Mouse (Mus musculus) inflammation-experienced regulatory T-cells, adult 6 months (primary cell): ENCODE data around the gene Gm4871. TPM values are rescaled to one million over a fixed set of nuclear protein-coding genes. Genes with fewer than 3 reads are reported as not detected.

ENCODE experiments used
- ATAC-seq: one replicate; pipeline ENCODE4 v1.8.0; 2017
- polyA plus RNA-seq, 3 experiments: library from polyadenylated mRNA; unstranded; fragments of 100-300 nt; shearing (Covaris generic); gene quantifications; one replicate each; pipeline ENCODE4 v1.2.1; 2017

Gm4871 gene
- polyA plus RNA-seq, 3 experiments from 2014 or later, result not detected

- ATAC-seq, result no peak
Observed at GRCm38 (mm10) chr5:144990051-144990450, 42.5 kb downstream of the Gm4871 start.

- ATAC-seq, result no peak
Observed at GRCm38 (mm10) chr5:144989061-144989405, 43.5 kb downstream of the Gm4871 start.

- ATAC-seq, result no peak
Observed at GRCm38 (mm10) chr5:144988340-144989060, 44.1 kb downstream of the Gm4871 start.

DNA sequence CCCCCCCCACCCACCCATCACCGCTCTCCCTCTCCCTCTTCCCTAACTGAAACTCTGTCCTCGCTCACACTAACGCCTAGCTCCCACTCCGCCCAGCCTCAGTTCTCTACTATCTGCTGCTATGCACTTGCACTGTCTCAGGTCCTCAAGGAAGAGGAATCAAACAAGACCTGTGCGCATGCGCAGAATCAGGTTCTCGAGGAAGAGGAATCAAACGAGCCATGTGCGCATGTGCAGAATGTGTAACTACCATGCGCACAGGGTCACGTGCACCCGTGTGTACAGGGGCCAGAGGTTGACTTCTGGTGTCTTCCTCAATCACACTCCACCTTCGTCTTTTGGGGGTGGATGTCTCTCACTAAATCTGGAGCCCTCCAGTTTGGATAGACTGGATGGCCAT lies 45.0 kb downstream of the Gm4871 start:
- ATAC-seq, result no peak

DNA sequence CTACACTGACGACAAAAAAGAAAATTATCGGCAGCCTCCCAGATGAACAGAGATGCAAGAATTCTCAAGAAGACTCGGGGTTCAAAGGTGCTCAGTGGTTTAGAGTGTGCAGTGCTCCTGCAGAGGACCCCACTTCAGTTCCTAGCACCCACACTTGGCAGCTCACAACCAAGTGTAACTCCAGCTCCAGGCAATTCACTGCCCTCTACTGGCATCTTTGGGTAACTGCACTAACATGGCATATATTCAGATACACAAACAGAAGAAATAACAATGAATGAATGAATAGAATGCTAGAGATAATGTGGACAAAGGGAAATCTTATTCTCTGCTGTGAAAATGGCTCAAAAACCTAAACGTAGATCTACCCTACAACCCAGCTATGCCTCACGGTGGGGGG lies 47.7 kb downstream of the Gm4871 start:
- ATAC-seq, result no peak

DNA sequence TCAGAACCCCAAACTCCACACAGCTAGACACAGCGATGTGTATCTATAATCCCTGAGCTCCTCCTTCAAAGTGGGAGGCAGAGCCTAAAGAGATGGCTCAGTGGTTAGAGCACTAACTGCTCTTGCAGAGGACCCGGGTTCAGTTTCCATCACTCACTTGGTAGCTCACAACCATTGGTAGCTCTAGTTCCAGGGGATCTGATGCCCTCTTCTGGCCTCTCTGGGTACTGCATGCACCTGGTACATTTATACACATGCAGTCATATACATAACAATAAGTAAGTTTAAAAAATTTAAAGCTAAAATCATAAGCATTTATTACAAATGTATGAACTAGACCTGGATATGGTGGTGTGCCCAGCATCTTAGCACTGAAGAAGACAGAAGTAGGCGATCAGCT lies 49.3 kb downstream of the Gm4871 start:
- ATAC-seq, result no peak

Other genes starting within 250 kb of the Gm4871 start
- gene Smurf1, start 66.9 kb downstream of the Gm4871 start, polyA plus RNA-seq, result 1 to 10 TPM; 2.7 to 6.8 (median 5.4) TPM
- not detected for gene 1700018F24Rik, start 10.2 kb upstream of the Gm4871 start, polyA plus RNA-seq
- gene Arpc1a, start 51.1 kb upstream of the Gm4871 start, polyA plus RNA-seq, result 10 to 100 TPM; 86.2 to 96.6 (median 91.8) TPM
- gene Kpna7, start 51.3 kb upstream of the Gm4871 start, polyA plus RNA-seq, result not detected
- gene Arpc1b, start 81.5 kb upstream of the Gm4871 start, polyA plus RNA-seq, result 1,000 to 10,000 TPM in 1 of 3 experiments, 100 to 1,000 TPM in 2; 806 to 1,201 (median 880) TPM
- 10 to 100 TPM; 34.4 to 55.2 (median 47.9) TPM for gene Pdap1, start 107.5 kb upstream of the Gm4871 start, polyA plus RNA-seq
- gene Bud31, start 107.6 kb upstream of the Gm4871 start, polyA plus RNA-seq, result 100 to 1,000 TPM; 114 to 119 (median 115) TPM
- gene Ptcd1, start 134.4 kb upstream of the Gm4871 start, polyA plus RNA-seq, result 10 to 100 TPM; 10.5 to 15.2 (median 13.2) TPM
- gene Cpsf4, start 134.5 kb upstream of the Gm4871 start, polyA plus RNA-seq, result 10 to 100 TPM; 11.7 to 18.4 (median 15.5) TPM
- 100 to 1,000 TPM; 377 to 453 (median 389) TPM for gene Atp5j2, start 159.3 kb upstream of the Gm4871 start, polyA plus RNA-seq
- gene Zkscan14, start 169.1 kb upstream of the Gm4871 start, polyA plus RNA-seq, result 10 to 100 TPM; 13.9 to 23.1 (median 20.1) TPM
- 1 to 10 TPM; 4.1 to 7.6 (median 6.7) TPM for gene Zkscan5, start 171.8 kb upstream of the Gm4871 start, polyA plus RNA-seq
- gene Zfp655, start 199.0 kb upstream of the Gm4871 start, polyA plus RNA-seq, result 10 to 100 TPM; 59.4 to 73.3 (median 59.6) TPM
- gene Zscan25, start 247.7 kb upstream of the Gm4871 start, polyA plus RNA-seq, result under 1 TPM; 0.44 to 0.53 (median 0.49) TPM